ENCODE assay signal across 8 mouse cellular contexts in the genomic region with DNA sequence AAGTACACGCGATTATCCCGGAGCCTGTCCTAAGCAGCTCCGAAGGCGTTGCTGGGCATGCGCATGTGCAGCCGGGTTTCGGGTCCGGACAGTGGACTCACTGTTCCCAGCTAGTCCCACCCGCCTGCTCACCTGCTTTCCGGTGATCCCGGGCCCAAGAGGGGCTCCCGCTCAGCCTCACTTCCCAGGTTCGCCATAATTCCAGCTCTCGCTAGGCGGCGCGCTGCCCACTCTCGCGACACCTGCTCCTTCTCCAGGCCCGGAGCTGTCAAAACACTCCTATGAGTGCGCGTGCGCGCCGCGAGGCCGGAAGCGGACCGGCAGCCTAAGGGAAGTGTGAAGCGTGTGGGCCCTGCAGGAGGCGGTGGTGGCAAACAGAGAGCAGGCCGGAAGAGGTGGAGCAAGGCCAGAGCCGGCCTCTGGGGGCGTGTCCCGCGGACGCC. TPM values are rescaled to one million over a fixed set of nuclear protein-coding genes. Genes with fewer than 3 reads are reported as not detected.
DNase-seq lines count a peak whose midpoint lies in the region; ATAC-seq lines count a peak whose summit lies in the region.
"Not testable (repeated sequence)": the region's sequence is repeated elsewhere in the genome, so short reads cannot be mapped to it uniquely, and the experiment has no call there.

No protein-coding gene starts in this region.

- ATAC-seq in hindbrain, embryonic 12.5 days (ENCODE audit: low FRiP score): peak; percentile 100

- peak overlapping the region; percentile 53 for H3K4me3 ChIP-seq in hindbrain, embryonic 12.5 days

- peak overlapping the region; percentile 64 for H3K9ac ChIP-seq in hindbrain, embryonic 12.5 days

- not testable (repeated sequence) for H3K9me3 ChIP-seq in hindbrain, embryonic 12.5 days (replicated peaks)

- not testable (repeated sequence) for H3K27me3 ChIP-seq in hindbrain, embryonic 12.5 days

- peak overlapping the region; percentile 52 for H3K27ac ChIP-seq in hindbrain, embryonic 12.5 days

- H3K4me1 ChIP-seq in hindbrain, embryonic 12.5 days: not testable (repeated sequence)

- 1% methylated on average over 38 of the region's 38 CpGs for WGBS in hindbrain, embryonic 12.5 days

- peak; percentile 99 for DNase-seq in Muller cell, postnatal 12 days (ENCODE audit: inconsistent ontology term)
- peak; percentile 100 for DNase-seq in cerebellum, adult 9-11 months
- DNase-seq in frontal cortex, postnatal 10 days (ENCODE audit: low spot score in 2 of 2): peak; percentile 98 to 99
- peak; percentile 97 to 98 for DNase-seq in layer of hippocampus, postnatal 14 days (ENCODE audit: low spot score in 2 of 2)
- peak; percentile 97 for DNase-seq in lung, postnatal 14 days
- DNase-seq in retina, adult 2 months (ENCODE audit: low read depth, low spot score): peak; percentile 95
- DNase-seq in thymus, postnatal 36 days: peak; percentile 97 to 99

- H3K36me3 ChIP-seq in hindbrain, embryonic 12.5 days: not testable (repeated sequence)

- H3K4me2 ChIP-seq in hindbrain, embryonic 12.5 days (replicated peaks): peak overlapping the region; percentile 51

RNA-seq across cellular contexts. Expression of gene 1700034I23Rik, which starts 8.5 kb away (rescaled TPM):
- polyA plus RNA-seq in hindbrain, embryonic 12.5 days (2016; fragmentation: Nextera tagmentation; extraction: Ambion mirVana): 0.31 and 0.43 TPM in 2 replicates
- total RNA-seq in layer of hippocampus, postnatal 14 days (2021): under 1 TPM in 1 of 2 experiments, not detected in 1; 0.24 TPM

RNA-seq across cellular contexts. Expression of gene Abhd18, which starts 47.1 kb away (rescaled TPM):
- 11.7 and 12.9 TPM in 2 replicates for polyA plus RNA-seq in hindbrain, embryonic 12.5 days (2016; fragmentation: Nextera tagmentation; extraction: Ambion mirVana)
- 10 to 100 TPM in 1 of 2 experiments, 1 to 10 TPM in 1; 8.1 to 15.1 TPM for total RNA-seq in layer of hippocampus, postnatal 14 days (2021)

RNA-seq across cellular contexts. Expression of gene Mfsd8, which starts 47.2 kb away (rescaled TPM):
- 10.3 and 10.4 TPM in 2 replicates for polyA plus RNA-seq in hindbrain, embryonic 12.5 days (2016; fragmentation: Nextera tagmentation; extraction: Ambion mirVana)
- 10 to 100 TPM; 20.0 to 20.1 TPM for total RNA-seq in layer of hippocampus, postnatal 14 days (2021)

RNA-seq across cellular contexts. Expression of gene Larp1b, which starts 55.8 kb away (rescaled TPM):
- 4.0 and 4.2 TPM in 2 replicates for polyA plus RNA-seq in hindbrain, embryonic 12.5 days (2016; fragmentation: Nextera tagmentation; extraction: Ambion mirVana)
- 10 to 100 TPM; 17.8 to 20.0 TPM for total RNA-seq in layer of hippocampus, postnatal 14 days (2021)

Comparison
In these comparisons a context has a peak if more than half of its experiments do, and no peak if none do; other contexts are left out.
1. Peak in every context shown above with its lines: DNase-seq, ATAC-seq, H3K4me3 ChIP-seq and H3K27ac ChIP-seq.